Mouse (Mus musculus): Measurements from ENCODE around the gene Pde4a.
A peak's percentile ranks its signal among the peaks of the same experiment; 100 is the strongest.
"Not testable (repeated sequence)": the region's sequence is repeated elsewhere in the genome, so short reads cannot be mapped to it uniquely, and the experiment has no call there.

The Pde4a gene

GRCm38 (mm10) chr9:21216050-21216841 is 50.7 kb downstream of the Pde4a start:
- no peak for DNase-seq (ENCODE audit: low spot score in 2 of 2)

GRCm38 (mm10) chr9:21219820-21220219 is 54.3 kb downstream of the Pde4a start:
- peak in 1 of 2 experiments; percentile 58 for DNase-seq (ENCODE audit: low spot score in 2 of 2)

- peak; percentile 94 for DNase-seq (ENCODE audit: low spot score in 2 of 2)
Observed at GRCm38 (mm10) chr9:21220490-21221382, 55.2 kb downstream of the Pde4a start.

GRCm38 (mm10) chr9:21221383-21221929 is 55.9 kb downstream of the Pde4a start:
- peak in 1 of 2 experiments; percentile 43 for DNase-seq (ENCODE audit: low spot score in 2 of 2)

GRCm38 (mm10) chr9:21223490-21223889 is 58.0 kb downstream of the Pde4a start:
- not testable (repeated sequence) for DNase-seq (ENCODE audit: low spot score in 2 of 2)

GRCm38 (mm10) chr9:21223906-21224305 is 58.4 kb downstream of the Pde4a start:
- DNase-seq (ENCODE audit: low spot score in 2 of 2), result no peak

GRCm38 (mm10) chr9:21224576-21225414 is 59.3 kb downstream of the Pde4a start:
- DNase-seq (ENCODE audit: low spot score in 2 of 2), result peak in 1 of 2 experiments; percentile 59

- DNase-seq (ENCODE audit: low spot score in 2 of 2), result no peak
Observed at GRCm38 (mm10) chr9:21225415-21225758, 59.9 kb downstream of the Pde4a start.

GRCm38 (mm10) chr9:21227342-21227741 is 61.8 kb downstream of the Pde4a start:
- DNase-seq (ENCODE audit: low spot score in 2 of 2), result no peak

GRCm38 (mm10) chr9:21231551-21231950 is 66.0 kb downstream of the Pde4a start:
- DNase-seq (ENCODE audit: low spot score in 2 of 2), result no peak

GRCm38 (mm10) chr9:21232867-21233266 is 67.4 kb downstream of the Pde4a start:
- no peak for DNase-seq (ENCODE audit: low spot score in 2 of 2)

GRCm38 (mm10) chr9:21233366-21233765 is 67.9 kb downstream of the Pde4a start:
- DNase-seq (ENCODE audit: low spot score in 2 of 2), result no peak

- DNase-seq (ENCODE audit: low spot score in 2 of 2), result no peak
Observed at GRCm38 (mm10) chr9:21233805-21234204, 68.3 kb downstream of the Pde4a start.

GRCm38 (mm10) chr9:21235341-21235740 is 69.8 kb downstream of the Pde4a start:
- no peak for DNase-seq (ENCODE audit: low spot score in 2 of 2)

GRCm38 (mm10) chr9:21236991-21237367 is 71.5 kb downstream of the Pde4a start:
- peak in 1 of 2 experiments; percentile 37 for DNase-seq (ENCODE audit: low spot score in 2 of 2)

- peak; percentile 65 to 71 for DNase-seq (ENCODE audit: low spot score in 2 of 2)
Observed at GRCm38 (mm10) chr9:21237368-21238003, 72.0 kb downstream of the Pde4a start.

GRCm38 (mm10) chr9:21238004-21238732 is 72.7 kb downstream of the Pde4a start:
- DNase-seq (ENCODE audit: low spot score in 2 of 2), result peak; percentile 36 to 57

GRCm38 (mm10) chr9:21238733-21239464 is 73.4 kb downstream of the Pde4a start, which contains the start of gene Keap1:
TSS of gene Keap1 (minus strand) at chr9:21239361.
- peak; percentile 90 to 91 for DNase-seq (ENCODE audit: low spot score in 2 of 2)

- DNase-seq (ENCODE audit: low spot score in 2 of 2), result no peak
Observed at GRCm38 (mm10) chr9:21239465-21239848, 73.9 kb downstream of the Pde4a start.

- peak; percentile 81 to 92 for DNase-seq (ENCODE audit: low spot score in 2 of 2)
Observed at GRCm38 (mm10) chr9:21241343-21241742, 75.8 kb downstream of the Pde4a start.

Measured in spleen, postnatal 10 days (tissue).